Mouse (Mus musculus): Measurements from ENCODE around the gene Ccdc148. TPM values are rescaled to one million over a fixed set of nuclear protein-coding genes. Genes with fewer than 3 reads are reported as not detected.

The Ccdc148 gene
- polyA plus RNA-seq, 1 experiment from 2014 or later, result 0.73 TPM

GRCm38 (mm10) chr2:58812941-58813340 lies 347.5 kb downstream of the Ccdc148 start:
- H3K9me3 ChIP-seq (replicated peaks), result no peaks in the 10 kb centered on the region
- no peak overlapping the region for H3K4me3 ChIP-seq
- H3K36me3 ChIP-seq, result no peaks in the 10 kb centered on the region
- no peak overlapping the region for H3K4me2 ChIP-seq
- no peaks in the 10 kb centered on the region for H3K4me1 ChIP-seq (replicated peaks)
- WGBS, result 58% methylated on average over 2 of the region's 2 CpGs
- H3K27ac ChIP-seq (ENCODE audit: poor library complexity, severe bottlenecking), result no peak overlapping the region
- no peaks in the 10 kb centered on the region for H3K27me3 ChIP-seq (replicated peaks)
- no peak overlapping the region for H3K9ac ChIP-seq
- ATAC-seq (ENCODE audit: insufficient number of reproducible peaks, low FRiP score), result no peak

GRCm38 (mm10) chr2:58799623-58800022 lies 360.9 kb downstream of the Ccdc148 start:
- Histone ChIP-seq H3K4me2 (no peak overlapping the region), H3K9ac (no peak overlapping the region), H3K4me1 (replicated peaks) (no peaks in the 10 kb centered on the region), H3K27ac (ENCODE audit: poor library complexity, severe bottlenecking) (no peak overlapping the region), H3K4me3 (no peak overlapping the region), H3K9me3 (replicated peaks) (no peaks in the 10 kb centered on the region), H3K36me3 (no peaks in the 10 kb centered on the region), H3K27me3 (replicated peaks) (no peaks in the 10 kb centered on the region)
- no peak for ATAC-seq (ENCODE audit: insufficient number of reproducible peaks, low FRiP score)
- 65% methylated on average over 5 of the region's 5 CpGs for WGBS

GRCm38 (mm10) chr2:58799126-58799525 lies 361.4 kb downstream of the Ccdc148 start:
- H3K27me3 ChIP-seq (replicated peaks), result no peaks in the 10 kb centered on the region
- no peak overlapping the region for H3K4me2 ChIP-seq
- no peaks in the 10 kb centered on the region for H3K9me3 ChIP-seq (replicated peaks)
- H3K36me3 ChIP-seq, result no peaks in the 10 kb centered on the region
- no peak overlapping the region for H3K4me3 ChIP-seq
- H3K4me1 ChIP-seq (replicated peaks), result no peaks in the 10 kb centered on the region
- no peak overlapping the region for H3K27ac ChIP-seq (ENCODE audit: poor library complexity, severe bottlenecking)
- no peak overlapping the region for H3K9ac ChIP-seq
- ATAC-seq (ENCODE audit: insufficient number of reproducible peaks, low FRiP score), result no peak
- WGBS, result 73% methylated on average over 9 of the region's 9 CpGs

- no peak overlapping the region for H3K27ac ChIP-seq (ENCODE audit: poor library complexity, severe bottlenecking)
- no peaks in the 10 kb centered on the region for H3K27me3 ChIP-seq (replicated peaks)
- no peaks in the 10 kb centered on the region for H3K4me1 ChIP-seq (replicated peaks)
- 68% methylated on average over 4 of the region's 4 CpGs for WGBS
- no peak overlapping the region for H3K4me3 ChIP-seq
- H3K9ac ChIP-seq, result no peak overlapping the region
- H3K9me3 ChIP-seq (replicated peaks), result no peaks in the 10 kb centered on the region
- H3K4me2 ChIP-seq, result no peak overlapping the region
- no peaks in the 10 kb centered on the region for H3K36me3 ChIP-seq
- no peak for ATAC-seq (ENCODE audit: insufficient number of reproducible peaks, low FRiP score)
Observed at GRCm38 (mm10) chr2:58797506-58797905, 363.0 kb downstream of the Ccdc148 start.

- no peaks in the 10 kb centered on the region for H3K9me3 ChIP-seq (replicated peaks)
- no peak for ATAC-seq (ENCODE audit: insufficient number of reproducible peaks, low FRiP score)
- no peak overlapping the region for H3K4me3 ChIP-seq
- H3K36me3 ChIP-seq, result no peaks in the 10 kb centered on the region
- no peak overlapping the region for H3K9ac ChIP-seq
- H3K27ac ChIP-seq (ENCODE audit: poor library complexity, severe bottlenecking), result no peak overlapping the region
- WGBS, result 78% methylated on average over 5 of the region's 5 CpGs
- peaks cover 8% of the 10 kb centered on the region; the same call in 1 of the 2 replicates for H3K4me1 ChIP-seq (replicated peaks)
- no peaks in the 10 kb centered on the region for H3K27me3 ChIP-seq (replicated peaks)
- H3K4me2 ChIP-seq, result no peak overlapping the region
Observed at GRCm38 (mm10) chr2:58795432-58795831, 365.1 kb downstream of the Ccdc148 start.

- H3K4me2 ChIP-seq, result no peak overlapping the region
- no peak overlapping the region for H3K9ac ChIP-seq
- H3K4me1 ChIP-seq (replicated peaks), result peaks cover 8% of the 10 kb centered on the region; the same call in 1 of the 2 replicates
- ATAC-seq (ENCODE audit: insufficient number of reproducible peaks, low FRiP score), result no peak
- WGBS, result 77% methylated on average over 15 of the region's 15 CpGs
- no peaks in the 10 kb centered on the region for H3K36me3 ChIP-seq
- H3K9me3 ChIP-seq (replicated peaks), result no peaks in the 10 kb centered on the region
- H3K27me3 ChIP-seq (replicated peaks), result no peaks in the 10 kb centered on the region
- H3K4me3 ChIP-seq, result no peak overlapping the region
- no peak overlapping the region for H3K27ac ChIP-seq (ENCODE audit: poor library complexity, severe bottlenecking)
Observed at GRCm38 (mm10) chr2:58794489-58794888, 366.0 kb downstream of the Ccdc148 start.

- Histone ChIP-seq H3K36me3 (no peaks in the 10 kb centered on the region), H3K27me3 (replicated peaks) (no peaks in the 10 kb centered on the region), H3K4me1 (replicated peaks) (peaks cover 15% of the 10 kb centered on the region; the same call in 1 of the 2 replicates), H3K4me3 (no peak overlapping the region), H3K27ac (ENCODE audit: poor library complexity, severe bottlenecking) (no peak overlapping the region), H3K9ac (no peak overlapping the region), H3K9me3 (replicated peaks) (no peaks in the 10 kb centered on the region), H3K4me2 (no peak overlapping the region)
- no peak for ATAC-seq (ENCODE audit: insufficient number of reproducible peaks, low FRiP score)
- 86% methylated on average over 4 of the region's 4 CpGs for WGBS
Observed at GRCm38 (mm10) chr2:58790361-58790760, 370.1 kb downstream of the Ccdc148 start.

GRCm38 (mm10) chr2:58789934-58790333 lies 370.5 kb downstream of the Ccdc148 start:
- no peaks in the 10 kb centered on the region for H3K9me3 ChIP-seq (replicated peaks)
- 79% methylated on average over 7 of the region's 7 CpGs for WGBS
- H3K4me3 ChIP-seq, result no peak overlapping the region
- H3K27me3 ChIP-seq (replicated peaks), result no peaks in the 10 kb centered on the region
- H3K9ac ChIP-seq, result no peak overlapping the region
- no peak for ATAC-seq (ENCODE audit: insufficient number of reproducible peaks, low FRiP score)
- H3K4me1 ChIP-seq (replicated peaks), result peaks cover 15% of the 10 kb centered on the region; the same call in 1 of the 2 replicates
- H3K27ac ChIP-seq (ENCODE audit: poor library complexity, severe bottlenecking), result no peak overlapping the region
- no peaks in the 10 kb centered on the region for H3K36me3 ChIP-seq
- H3K4me2 ChIP-seq, result no peak overlapping the region

GRCm38 (mm10) chr2:58787360-58787759 lies 373.1 kb downstream of the Ccdc148 start:
- Histone ChIP-seq H3K9me3 (replicated peaks) (no peaks in the 10 kb centered on the region), H3K4me2 (no peak overlapping the region), H3K4me1 (replicated peaks) (peaks cover 14% of the 10 kb centered on the region; the same call in 1 of the 2 replicates), H3K27ac (ENCODE audit: poor library complexity, severe bottlenecking) (no peak overlapping the region), H3K9ac (no peak overlapping the region), H3K36me3 (no peaks in the 10 kb centered on the region), H3K4me3 (no peak overlapping the region), H3K27me3 (replicated peaks) (no peaks in the 10 kb centered on the region)
- 37% methylated on average over 7 of the region's 7 CpGs for WGBS
- no peak for ATAC-seq (ENCODE audit: insufficient number of reproducible peaks, low FRiP score)

GRCm38 (mm10) chr2:58786681-58787080 lies 373.8 kb downstream of the Ccdc148 start:
- H3K9ac ChIP-seq, result no peak overlapping the region
- no peaks in the 10 kb centered on the region for H3K9me3 ChIP-seq (replicated peaks)
- 56% methylated on average over 8 of the region's 8 CpGs for WGBS
- H3K36me3 ChIP-seq, result no peaks in the 10 kb centered on the region
- 0 out of 2 replicates have a peak, but pooled peaks cover 8% of the 10 kb centered on the region for H3K4me1 ChIP-seq (replicated peaks)
- H3K4me2 ChIP-seq, result no peak overlapping the region
- no peak overlapping the region for H3K27ac ChIP-seq (ENCODE audit: poor library complexity, severe bottlenecking)
- H3K27me3 ChIP-seq (replicated peaks), result no peaks in the 10 kb centered on the region
- ATAC-seq (ENCODE audit: insufficient number of reproducible peaks, low FRiP score), result no peak
- H3K4me3 ChIP-seq, result no peak overlapping the region

- Histone ChIP-seq H3K9me3 (replicated peaks) (no peaks in the 10 kb centered on the region), H3K36me3 (no peaks in the 10 kb centered on the region), H3K4me3 (no peak overlapping the region), H3K27ac (ENCODE audit: poor library complexity, severe bottlenecking) (no peak overlapping the region), H3K4me2 (no peak overlapping the region), H3K4me1 (replicated peaks) (0 out of 2 replicates have a peak, but pooled peaks cover 7% of the 10 kb centered on the region), H3K9ac (no peak overlapping the region), H3K27me3 (replicated peaks) (no peaks in the 10 kb centered on the region)
- ATAC-seq (ENCODE audit: insufficient number of reproducible peaks, low FRiP score), result no peak
- WGBS, result 68% methylated on average over 3 of the region's 3 CpGs
Observed at GRCm38 (mm10) chr2:58786177-58786576, 374.3 kb downstream of the Ccdc148 start.

- no peaks in the 10 kb centered on the region for H3K9me3 ChIP-seq (replicated peaks)
Observed at GRCm38 (mm10) chr2:58783526-58783925, 377.0 kb downstream of the Ccdc148 start.

More at GRCm38 (mm10) chr2:58783526-58783925, 377.0 kb downstream of the Ccdc148 start:
- H3K4me3 ChIP-seq, result no peak overlapping the region
- no peak for ATAC-seq (ENCODE audit: insufficient number of reproducible peaks, low FRiP score)
- no peaks in the 10 kb centered on the region for H3K27me3 ChIP-seq (replicated peaks)
- H3K4me2 ChIP-seq, result no peak overlapping the region
- no peak overlapping the region for H3K27ac ChIP-seq (ENCODE audit: poor library complexity, severe bottlenecking)
- H3K4me1 ChIP-seq (replicated peaks), result 0 out of 2 replicates have a peak, but pooled peaks cover 7% of the 10 kb centered on the region
- H3K36me3 ChIP-seq, result no peaks in the 10 kb centered on the region
- WGBS, result 71% methylated on average over 1 of the region's 1 CpGs
- H3K9ac ChIP-seq, result no peak overlapping the region

Data from heart, embryonic 12.5 days (tissue).